Mouse (Mus musculus): Measurements from ENCODE around the gene Terf2.
"Not testable (repeated sequence)": the region's sequence is repeated elsewhere in the genome, so short reads cannot be mapped to it uniquely, and the experiment has no call there.

Terf2 gene

GRCm38 (mm10) chr8:107114150-107115007 lies 18.0 kb upstream of the Terf2 start:
- DNase-seq (ENCODE audit: low read depth, low spot score), result peak; percentile 62

- DNase-seq (ENCODE audit: low read depth, low spot score), result no peak
These were observed 16.9 kb upstream of the Terf2 start for GRCm38 (mm10) chr8:107113209-107113608.

- no peak for DNase-seq (ENCODE audit: low read depth, low spot score)
These were observed 15.2 kb upstream of the Terf2 start for GRCm38 (mm10) chr8:107111340-107112105.

- DNase-seq (ENCODE audit: low read depth, low spot score), result no peak
These were observed 14.4 kb upstream of the Terf2 start for GRCm38 (mm10) chr8:107110629-107111330.

- peak; percentile 35 for DNase-seq (ENCODE audit: low read depth, low spot score)
These were observed 13.6 kb upstream of the Terf2 start for GRCm38 (mm10) chr8:107109816-107110435.

GRCm38 (mm10) chr8:107108978-107109720 lies 12.8 kb upstream of the Terf2 start:
- no peak for DNase-seq (ENCODE audit: low read depth, low spot score)

- not testable (repeated sequence) for DNase-seq (ENCODE audit: low read depth, low spot score)
These were observed 11.7 kb upstream of the Terf2 start for GRCm38 (mm10) chr8:107108089-107108488.

GRCm38 (mm10) chr8:107104547-107104946 lies 8.2 kb upstream of the Terf2 start:
- peak; percentile 83 for DNase-seq (ENCODE audit: low read depth, low spot score)

GRCm38 (mm10) chr8:107100635-107101034 lies 4.3 kb upstream of the Terf2 start:
- DNase-seq (ENCODE audit: low read depth, low spot score), result no peak

GRCm38 (mm10) chr8:107095717-107096365 lies 506 bp downstream of the Terf2 start:
- DNase-seq (ENCODE audit: low read depth, low spot score), result peak; percentile 69

GRCm38 (mm10) chr8:107090531-107090930 lies 5.8 kb downstream of the Terf2 start:
- no peak for DNase-seq (ENCODE audit: low read depth, low spot score)

- DNase-seq (ENCODE audit: low read depth, low spot score), result no peak
These were observed 7.8 kb downstream of the Terf2 start for GRCm38 (mm10) chr8:107088526-107089063.

GRCm38 (mm10) chr8:107086018-107086417 lies 10.3 kb downstream of the Terf2 start:
- no peak for DNase-seq (ENCODE audit: low read depth, low spot score)

GRCm38 (mm10) chr8:107085358-107085757 lies 11.0 kb downstream of the Terf2 start:
- peak; percentile 57 for DNase-seq (ENCODE audit: low read depth, low spot score)

GRCm38 (mm10) chr8:107076239-107076888 lies 20.0 kb downstream of the Terf2 start:
- DNase-seq (ENCODE audit: low read depth, low spot score), result no peak

GRCm38 (mm10) chr8:107074128-107074527 lies 22.2 kb downstream of the Terf2 start:
- DNase-seq (ENCODE audit: low read depth, low spot score), result no peak

GRCm38 (mm10) chr8:107073706-107074105 lies 22.6 kb downstream of the Terf2 start:
- DNase-seq (ENCODE audit: low read depth, low spot score), result no peak

- DNase-seq (ENCODE audit: low read depth, low spot score), result peak; percentile 15
These were observed 30.5 kb downstream of the Terf2 start, which contains the start of gene Tmed6 for GRCm38 (mm10) chr8:107065511-107066496. Tmed6 (minus strand) TSS chr8:107065644.

All from CD4-positive, CD25-positive, alpha-beta regulatory T cell, adult 2 months (primary cell).